ENCODE assay signal across 11 mouse cellular contexts in the genomic region with DNA sequence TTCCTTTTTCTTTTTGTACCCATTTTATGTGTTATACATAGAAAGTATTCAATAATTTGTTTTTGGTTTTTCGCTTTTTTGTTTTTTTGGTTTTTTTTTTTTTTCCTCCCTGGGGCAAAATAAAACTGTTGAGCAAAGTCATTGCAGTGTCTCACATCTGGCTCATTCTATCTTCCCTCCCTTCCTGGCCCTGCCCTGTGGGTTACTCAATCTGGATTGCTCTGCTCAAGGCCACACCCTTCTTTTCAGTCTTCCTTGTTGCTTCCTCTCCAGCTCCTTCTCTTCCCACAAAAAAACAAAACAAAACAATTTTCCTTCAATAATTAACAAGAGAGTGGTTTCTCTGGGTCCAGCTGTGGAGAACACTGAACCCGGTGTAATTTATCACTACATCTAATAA.
"Had no signal": no experiment of that assay in that cellular context is flagged by ENCODE, and none has a peak within 500 bp of the region (broad histone marks: within the 10 kb centered on the region; RNA-seq: fewer than 3 reads in every experiment).

No protein-coding gene starts in this region.

- H3K4me3 ChIP-seq: limb, embryonic 13.5 days; megakaryocyte, embryonic 14.5 days; midbrain, embryonic 15.5 days; neural tube, embryonic 12.5 days had no signal

- DNase-seq: kidney, adult 8-10 months; left cerebral cortex, postnatal 4 days; lung, adult 2 months; lung, postnatal 36 days; retina, postnatal 1 day; right cerebral cortex, postnatal 25 days had no signal

- H3K27me3 ChIP-seq: limb, embryonic 13.5 days; megakaryocyte, embryonic 14.5 days; midbrain, embryonic 15.5 days; neural tube, embryonic 12.5 days had no signal

- H3K36me3 ChIP-seq: limb, embryonic 13.5 days; midbrain, embryonic 15.5 days; neural tube, embryonic 12.5 days had no signal

- ATAC-seq: lung, postnatal 0 days; midbrain, embryonic 15.5 days had no signal
